Mouse (Mus musculus) bone marrow, adult 2 months (tissue): ENCODE measurements around the gene Nucb1. TPM values are rescaled to one million over a fixed set of nuclear protein-coding genes. Genes with fewer than 3 reads are reported as not detected.
"Not testable (repeated sequence)": the region's sequence is repeated elsewhere in the genome, so short reads cannot be mapped to it uniquely, and the experiment has no call there.

Source experiments
- H3K27ac ChIP-seq: fragments of 200-500 bp; 2 replicates; pipeline ENCODE4 v1.5.1; 2012; ENCODE audit warnings: low read depth, mild to moderate bottlenecking, control low read depth, inconsistent platforms, low read length; ENCODE audit not compliant: control insufficient read depth, poor library complexity, insufficient read depth
- H3K4me1 ChIP-seq: fragments of 200-500 bp; 2 replicates; pipeline ENCODE4 v1.6.1; 2011; ENCODE audit warnings: low read length; ENCODE audit not compliant: control insufficient read depth, insufficient read depth
- H3K4me3 ChIP-seq: fragments of 200-500 bp; replicated peaks from 2 replicates; pipeline ENCODE3; 2011; ENCODE audit warnings: mild to moderate bottlenecking, low read depth, low read length, control low read depth; ENCODE audit not compliant: control insufficient read depth
- CTCF ChIP-seq: fragments of 200-500 bp; IDR thresholded peaks from 2 replicates; pipeline ENCODE4 v1.5.1; 2011; ENCODE audit warnings: low read length, control low read depth; ENCODE audit not compliant: control insufficient read depth, insufficient read depth
- POLR2A ChIP-seq: fragments of 200-500 bp; IDR thresholded peaks from 2 replicates; pipeline ENCODE4 v1.6.1; 2011; ENCODE audit warnings: low read depth, mild to moderate bottlenecking, control low read depth, low read length, borderline replicate concordance; ENCODE audit not compliant: control insufficient read depth
- WGBS: fragments of 180-500 bp; shearing (Covaris S2); methylation state at CpG from one replicate; pipeline ENCODE4 v1.1.7; 2018; 5-methylcytosine and 5-hydroxymethylcytosine counted together
- polyA plus RNA-seq: library from polyadenylated mRNA; stranded (reverse); fragments of >200 nt; gene quantifications from 2 replicates; pipeline ENCODE4 v1.2.4, GENCODE M21; 2011; ENCODE audit warnings: low replicate concordance; ENCODE audit not compliant: missing spikeins, insufficient read depth, insufficient read length

Nucb1 gene
- polyA plus RNA-seq, 1 experiment, result 71.9 TPM

DNA sequence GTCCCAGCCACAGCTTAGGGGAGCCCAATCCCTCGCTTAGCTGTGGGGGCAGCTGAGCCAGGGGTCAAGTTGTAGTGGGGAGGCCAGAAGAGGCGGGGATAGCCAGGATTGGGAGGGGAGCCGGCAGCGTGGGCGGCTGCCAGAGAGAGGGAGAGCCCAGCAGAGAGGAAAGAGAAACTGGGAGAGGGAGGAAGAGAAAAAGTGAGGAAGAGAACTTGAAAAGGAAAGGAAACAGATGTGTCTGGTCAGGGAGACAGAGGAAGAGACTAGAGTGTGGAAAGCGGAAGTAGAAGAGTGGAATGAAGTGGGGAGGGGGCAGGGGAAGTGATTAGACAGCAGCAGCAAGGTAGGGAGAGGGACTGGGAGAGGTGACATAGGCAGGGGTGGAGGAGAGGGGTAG, 19.3 kb upstream of the Nucb1 start:
- no peak overlapping the region for H3K4me3 ChIP-seq
- H3K4me1 ChIP-seq, result no peaks in the 10 kb centered on the region; the same call in none of the 2 replicates
- TF ChIP-seq CTCF (no peak), POLR2A (no peak)
- WGBS, result 5% methylated on average over 6 of the region's 6 CpGs
- H3K27ac ChIP-seq, result no peak overlapping the region

DNA sequence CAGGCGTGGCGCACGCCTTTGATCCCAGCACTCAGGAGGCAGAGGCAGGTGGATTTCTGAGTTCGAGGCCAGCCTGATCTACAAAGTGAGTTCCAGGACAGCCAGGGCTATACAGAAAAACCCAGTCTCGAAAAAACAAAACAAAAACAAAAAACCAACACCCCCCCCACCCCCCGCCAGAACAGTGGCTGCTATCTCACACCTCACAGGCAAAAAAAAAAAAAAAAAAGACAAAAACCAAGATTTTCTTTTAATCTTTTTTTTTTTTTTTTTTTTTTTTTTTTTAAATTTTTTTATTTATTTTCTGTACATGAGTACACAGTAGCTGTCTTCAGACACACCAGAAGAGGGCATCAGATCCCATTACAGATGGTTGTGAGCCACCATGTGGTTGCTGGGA, 17.0 kb upstream of the Nucb1 start:
- peak overlapping the region; percentile 29 for H3K4me3 ChIP-seq
- H3K4me1 ChIP-seq, result not testable (repeated sequence)
- WGBS, result 68% methylated on average over 6 of the region's 6 CpGs
- H3K27ac ChIP-seq, result peak overlapping the region; percentile 12; the same call in 1 of the 2 replicates

DNA sequence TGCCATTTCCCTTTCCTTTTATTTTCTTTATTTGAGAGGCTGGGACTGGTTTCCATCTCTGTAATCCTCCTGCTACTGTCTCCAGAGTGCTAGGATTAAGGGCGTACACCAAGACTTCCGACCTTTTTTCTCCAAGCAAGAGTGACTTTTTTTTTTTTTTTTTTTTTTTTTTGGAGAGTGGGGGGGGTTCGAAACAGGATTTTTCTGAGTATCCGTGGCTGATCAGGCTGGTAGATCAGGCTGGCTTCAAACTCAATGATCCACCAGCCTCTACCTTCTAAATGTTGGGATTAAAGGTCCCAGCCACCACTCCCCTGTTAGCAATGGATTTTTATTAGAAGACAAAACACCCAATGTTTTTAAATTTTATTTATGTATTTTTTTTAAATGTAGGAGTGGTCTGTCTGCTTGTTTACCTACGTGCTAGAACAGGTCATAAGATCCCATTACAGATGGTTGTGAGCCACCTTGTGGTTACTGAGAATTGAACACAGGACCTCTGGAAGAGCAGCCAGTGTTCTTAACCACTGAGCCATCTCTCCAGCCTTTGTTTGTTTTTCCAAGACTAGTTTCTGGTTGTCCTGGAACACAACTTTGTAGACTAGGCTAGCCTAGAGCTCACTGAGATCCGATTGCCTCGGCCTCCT, 16.4 kb upstream of the Nucb1 start:
- peaks cover 1% of the 10 kb centered on the region for H3K4me1 ChIP-seq
- TF ChIP-seq POLR2A (no peak), CTCF (no peak)
- WGBS, result 20% methylated on average over 7 of the region's 7 CpGs
- peak overlapping the region; percentile 92 for H3K4me3 ChIP-seq
- H3K27ac ChIP-seq, result peak overlapping the region; percentile 98

DNA sequence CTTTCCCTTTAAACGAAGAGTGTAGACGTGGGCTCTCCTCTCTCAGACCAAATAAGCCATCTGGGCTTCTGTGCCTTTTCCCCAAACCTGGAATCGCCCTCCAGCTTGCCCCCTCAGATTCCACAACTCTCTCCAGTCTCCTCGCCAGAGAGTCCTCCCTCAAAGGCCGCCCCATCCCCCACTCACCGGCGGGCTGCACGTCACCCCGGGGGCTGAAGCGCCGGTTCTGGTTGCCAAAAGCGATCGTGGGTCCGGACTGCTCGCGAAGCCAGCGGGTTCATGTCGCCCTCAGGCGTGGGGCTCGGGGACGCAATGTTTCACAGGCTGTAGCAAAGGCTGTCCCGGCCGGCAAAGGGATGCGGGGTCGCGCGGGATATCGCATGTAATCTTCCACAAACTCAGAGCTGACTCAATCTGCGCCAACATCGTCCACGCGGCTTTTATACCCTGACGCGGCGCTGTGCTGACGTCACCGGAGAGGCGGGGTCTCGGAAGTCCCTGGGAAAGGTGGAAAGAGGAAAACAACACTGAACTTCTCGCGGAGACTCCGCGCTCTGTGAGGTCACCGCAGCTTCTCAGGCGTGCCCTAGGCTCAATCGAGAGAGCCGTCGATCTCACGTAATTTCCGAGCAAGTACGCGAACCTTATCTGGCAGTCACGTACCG, 15.7 kb upstream of the Nucb1 start, which contains the start of the genes Ppp1r15a and Plekha4:
Ppp1r15a (minus strand) TSS at position 460 of the 665 bp plus-strand sequence.
Plekha4 (plus strand) TSS at position 522 of the 665 bp plus-strand sequence.
- peaks cover 1% of the 10 kb centered on the region for H3K4me1 ChIP-seq

DNA sequence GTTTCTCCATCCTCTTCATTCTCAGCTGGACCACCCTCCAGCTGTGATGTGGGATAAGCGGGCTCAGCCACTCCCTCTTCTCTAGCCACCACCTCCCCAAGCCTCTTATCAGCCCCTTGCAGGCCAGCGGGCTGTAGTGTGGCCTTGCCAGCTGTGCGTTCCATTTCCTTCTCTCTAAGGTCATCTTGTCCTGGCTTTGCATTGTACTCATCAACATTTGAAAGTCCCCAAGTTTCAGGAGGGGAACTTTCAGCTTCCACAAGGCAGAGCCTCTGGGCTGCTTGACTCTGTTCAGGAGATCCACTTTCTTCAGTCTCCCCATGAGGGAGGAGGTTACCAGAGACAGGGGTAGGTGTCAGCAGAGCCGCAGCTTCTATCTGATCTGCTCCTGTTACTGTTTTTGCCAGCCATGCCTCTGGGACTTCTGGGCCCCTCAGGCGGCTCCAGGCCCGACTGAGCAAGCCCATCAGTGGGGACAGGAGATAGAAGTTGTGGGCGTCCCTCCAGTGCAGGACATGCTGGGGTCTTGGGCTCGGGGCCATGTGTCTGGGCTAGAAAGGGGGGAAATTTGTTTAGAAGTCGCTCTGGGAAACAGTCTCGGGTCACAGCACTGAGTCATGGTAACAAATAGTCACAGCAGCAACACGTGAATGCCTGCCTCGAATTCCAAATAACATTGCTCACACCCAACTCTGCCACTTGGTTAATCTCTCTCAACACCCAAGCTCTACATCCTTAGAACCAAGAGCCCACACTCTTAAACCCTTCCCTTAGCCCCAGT, 14.8 kb upstream of the Nucb1 start:
- H3K4me1 ChIP-seq, result peaks cover 1% of the 10 kb centered on the region
- WGBS, result 10% methylated on average over 12 of the region's 12 CpGs
- H3K27ac ChIP-seq, result peak overlapping the region; percentile 98
- peak overlapping the region; percentile 92 for H3K4me3 ChIP-seq
- peak; percentile 72 for TF ChIP-seq POLR2A
- TF ChIP-seq CTCF, result no peak

More for the DNA sequence above, 15.7 kb upstream of the Nucb1 start, which contains the start of the genes Ppp1r15a and Plekha4:
- Histone ChIP-seq H3K4me3 (peak within 1 kb of the TSS; percentile 92), H3K27ac (peak within 1 kb of the TSS; percentile 98)
- TF ChIP-seq POLR2A (no peak; the same call in 1 of the 2 replicates), CTCF (no peak)
- WGBS, result under 1% methylated on average over 54 of the region's 54 CpGs

DNA sequence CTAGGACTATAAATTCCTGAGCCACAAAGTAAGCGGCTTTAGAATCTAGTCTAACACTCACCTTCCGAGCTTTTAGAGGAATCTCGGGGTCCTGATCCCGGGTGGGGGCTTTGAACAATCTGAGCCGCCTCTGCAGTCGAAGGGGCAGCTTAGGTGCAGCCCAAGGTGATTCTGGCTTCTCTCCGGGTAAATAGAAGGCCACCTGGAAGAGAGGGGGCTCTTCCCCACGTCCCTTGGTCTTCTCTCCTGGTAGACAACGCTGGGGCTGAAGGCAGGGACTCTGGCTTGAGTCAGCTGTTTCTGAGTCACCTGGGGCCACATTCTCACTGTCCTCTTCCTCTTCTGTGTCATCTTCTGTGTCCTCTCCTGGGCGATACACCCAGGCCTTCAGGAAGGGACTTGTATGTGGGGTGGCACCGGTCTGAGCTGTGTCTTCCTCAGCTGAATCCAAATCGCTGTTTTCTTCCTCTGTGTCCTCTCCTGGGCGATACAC, 13.5 kb upstream of the Nucb1 start:
- WGBS, result 74% methylated on average over 13 of the region's 13 CpGs
- peak overlapping the region; percentile 80 for H3K4me3 ChIP-seq
- TF ChIP-seq CTCF (no peak), POLR2A (no peak)
- H3K4me1 ChIP-seq, result peaks cover 1% of the 10 kb centered on the region; the same call in 1 of the 2 replicates
- H3K27ac ChIP-seq, result peak overlapping the region; percentile 74

DNA sequence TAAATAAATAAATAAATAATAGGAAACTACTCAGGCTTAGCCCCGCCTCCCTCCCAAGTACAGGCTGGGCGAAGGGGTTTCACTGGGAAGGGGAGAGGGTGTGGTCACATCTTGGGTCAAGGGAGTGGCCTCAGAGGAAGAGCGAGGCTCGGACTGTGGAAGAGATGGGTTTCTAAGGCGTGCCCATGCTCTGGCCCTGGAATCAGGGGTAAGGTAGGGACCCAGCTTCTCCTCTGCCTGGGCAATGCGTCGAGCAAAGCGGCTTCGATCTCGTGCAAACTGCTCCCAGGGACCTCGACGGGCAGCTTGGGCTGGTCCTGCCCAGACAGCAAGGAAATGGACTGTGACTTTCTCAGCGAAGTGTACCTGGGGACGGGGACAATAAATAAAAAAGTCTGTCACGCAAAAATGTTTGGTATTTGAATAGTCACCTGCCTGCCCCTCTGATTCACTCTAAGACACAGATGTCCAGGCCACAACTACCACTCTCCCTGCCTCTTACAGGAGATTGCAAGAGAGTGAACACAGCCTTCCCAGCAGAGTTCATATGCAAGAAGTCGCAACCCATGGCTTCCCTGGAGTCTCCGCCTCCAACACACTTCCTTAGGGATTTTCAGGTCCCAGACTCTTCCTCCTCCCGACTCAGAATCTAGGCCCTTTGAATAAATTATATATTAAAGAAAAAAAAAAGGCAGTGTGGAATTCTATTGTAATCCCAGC, 12.9 kb upstream of the Nucb1 start:
- no peak for TF ChIP-seq CTCF
- peak; percentile 27; the same call in 1 of the 2 replicates for TF ChIP-seq POLR2A
- Histone ChIP-seq H3K4me1 (peaks cover 1% of the 10 kb centered on the region; the same call in 1 of the 2 replicates), H3K27ac (peak overlapping the region; percentile 74), H3K4me3 (peak overlapping the region; percentile 89)
- WGBS, result 78% methylated on average over 18 of the region's 18 CpGs
